11 mouse cellular contexts compared by ENCODE assay signal in genomic region chr17:27207113-27207707, GRCm38 (mm10). TPM values are rescaled to one million over a fixed set of nuclear protein-coding genes. Genes with fewer than 3 reads are reported as not detected.
DNase-seq lines count a peak whose midpoint lies in the region; ATAC-seq lines count a peak whose summit lies in the region.
"Had no signal": no experiment of that assay in that cellular context is flagged by ENCODE, and none has a peak within 500 bp of the region (broad histone marks: within the 10 kb centered on the region; RNA-seq: fewer than 3 reads in every experiment).

No protein-coding gene starts in this region.

- peaks cover 19% of the 10 kb centered on the region for H3K9me3 ChIP-seq in megakaryocyte, embryonic 14.5 days
- H3K9me3 ChIP-seq in embryonic facial prominence, embryonic 10.5 days = peaks cover 6% of the 10 kb centered on the region; the same call in 1 of the 2 replicates
- no peaks in the 10 kb centered on the region for H3K9me3 ChIP-seq in neural tube, embryonic 15.5 days (replicated peaks)
- H3K9me3 ChIP-seq: liver, embryonic 13.5 days; midbrain, embryonic 15.5 days had no signal

- no peak for DNase-seq in embryonic facial prominence, embryonic 10.5 days (ENCODE audit: low spot score)
- DNase-seq in kidney, postnatal 14 days = peak; percentile 71
- DNase-seq in cerebellum, adult 11 months = no peak
- no peak for DNase-seq in cerebellum, postnatal 14 days
- DNase-seq: cerebellum, postnatal 25 days; liver, embryonic 13.5 days; right cerebral cortex, adult 18-20 months had no signal

- H3K27me3 ChIP-seq in megakaryocyte, embryonic 14.5 days (replicated peaks) = peaks cover 32% of the 10 kb centered on the region
- H3K27me3 ChIP-seq in embryonic facial prominence, embryonic 10.5 days (replicated peaks; ENCODE audit: low read depth, poor library complexity, severe bottlenecking) = peaks cover 14% of the 10 kb centered on the region; the same call in 1 of the 2 replicates
- H3K27me3 ChIP-seq in neural tube, embryonic 15.5 days (replicated peaks) = no peaks in the 10 kb centered on the region
- H3K27me3 ChIP-seq: midbrain, embryonic 15.5 days had no signal

- H3K4me1 ChIP-seq in megakaryocyte, embryonic 14.5 days = peaks cover 36% of the 10 kb centered on the region
- peaks cover 52% of the 10 kb centered on the region for H3K4me1 ChIP-seq in embryonic facial prominence, embryonic 10.5 days
- H3K4me1 ChIP-seq in neural tube, embryonic 15.5 days = peaks cover 43% of the 10 kb centered on the region

- no peak for ATAC-seq in megakaryocyte, adult 5-6 weeks (ENCODE audit: poor library complexity, severe bottlenecking)
- ATAC-seq in neural tube, embryonic 15.5 days (ENCODE audit: low FRiP score) = no peak
- ATAC-seq: midbrain, embryonic 15.5 days had no signal

- no peak overlapping the region for H3K4me2 ChIP-seq in neural tube, embryonic 15.5 days
- H3K4me2 ChIP-seq: liver, embryonic 13.5 days; midbrain, embryonic 15.5 days had no signal

- H3K36me3 ChIP-seq in megakaryocyte, embryonic 14.5 days (replicated peaks; ENCODE audit: low read length) = peaks cover 6% of the 10 kb centered on the region
- peaks cover 5% of the 10 kb centered on the region for H3K36me3 ChIP-seq in embryonic facial prominence, embryonic 10.5 days (replicated peaks)
- peaks cover 3% of the 10 kb centered on the region; the same call in 1 of the 2 replicates for H3K36me3 ChIP-seq in neural tube, embryonic 15.5 days
- H3K36me3 ChIP-seq: midbrain, embryonic 15.5 days had no signal

- H3K4me3 ChIP-seq in megakaryocyte, embryonic 14.5 days (replicated peaks) = peak overlapping the region; percentile 14
- no peak overlapping the region for H3K4me3 ChIP-seq in embryonic facial prominence, embryonic 10.5 days
- H3K4me3 ChIP-seq in neural tube, embryonic 15.5 days (replicated peaks) = no peak overlapping the region
- H3K4me3 ChIP-seq: liver, embryonic 13.5 days; midbrain, embryonic 15.5 days had no signal

- no peak overlapping the region for H3K9ac ChIP-seq in neural tube, embryonic 15.5 days (replicated peaks)
- H3K9ac ChIP-seq: liver, embryonic 13.5 days; midbrain, embryonic 15.5 days had no signal

- 0 out of 2 replicates have a peak overlapping the region, but pooled peaks have one; percentile 10 for H3K27ac ChIP-seq in embryonic facial prominence, embryonic 10.5 days (replicated peaks)
- H3K27ac ChIP-seq in neural tube, embryonic 15.5 days (replicated peaks) = peak overlapping the region; percentile 23; the same call in 1 of the 2 replicates
- H3K27ac ChIP-seq: liver, embryonic 13.5 days; midbrain, embryonic 15.5 days had no signal

- 74% methylated on average over 11 of the region's 11 CpGs for WGBS in embryonic facial prominence, embryonic 10.5 days
- 32% methylated on average over 11 of the region's 11 CpGs for WGBS in neural tube, embryonic 15.5 days

RNA-seq across cellular contexts. Expression of gene Lemd2, which starts 2.9 kb away (rescaled TPM):
- polyA plus RNA-seq in megakaryocyte, embryonic 14.5 days (2012; ENCODE audit: insufficient read depth, low replicate concordance) = 69.3 and 97.5 TPM in 2 replicates
- 16.2 and 19.9 TPM in 2 replicates for total RNA-seq in megakaryocyte, adult 5-6 weeks (2015)
- 18.2 and 29.8 TPM in 2 replicates for total RNA-seq in megakaryocyte, adult 5-6 weeks (2017)
- 18.8 and 20.0 TPM in 2 replicates for polyA plus RNA-seq in embryonic facial prominence, embryonic 10.5 days (2016; fragmentation: Nextera tagmentation; extraction: Ambion mirVana)
- 16.9 and 19.7 TPM in 2 replicates for polyA plus RNA-seq in neural tube, embryonic 15.5 days (2015; fragmentation: Nextera tagmentation; extraction: Ambion mirVana)

RNA-seq across cellular contexts. Expression of gene Ip6k3, which starts 39.6 kb away (rescaled TPM):
- polyA plus RNA-seq in megakaryocyte, embryonic 14.5 days (2012; ENCODE audit: insufficient read depth, low replicate concordance) = not detected in 2 replicates
- 0.91 and 1.6 TPM in 2 replicates for total RNA-seq in megakaryocyte, adult 5-6 weeks (2015)
- total RNA-seq in megakaryocyte, adult 5-6 weeks (2017) = 0.77 and 1.3 TPM in 2 replicates
- not detected in 2 replicates for polyA plus RNA-seq in embryonic facial prominence, embryonic 10.5 days (2016; fragmentation: Nextera tagmentation; extraction: Ambion mirVana)
- 0.23 and 0.40 TPM in 2 replicates for polyA plus RNA-seq in neural tube, embryonic 15.5 days (2015; fragmentation: Nextera tagmentation; extraction: Ambion mirVana)
